Mouse (Mus musculus) limb, embryonic 12.5 days (tissue): ENCODE measurements around the gene a. TPM values are rescaled to one million over a fixed set of nuclear protein-coding genes. Genes with fewer than 3 reads are reported as not detected.

Source experiments
- ATAC-seq: fragments of 200-750 bp; cut with Nextera tagmentation; 2 replicates; pipeline ENCODE4 v1.8.0; 2017; ENCODE audit warnings: low read depth, moderate TSS enrichment; ENCODE audit not compliant: insufficient number of reproducible peaks, insufficient read depth, low FRiP score, low TSS enrichment
- H3K27ac ChIP-seq: fragments of 300-500 bp; sonication (generic); 2 replicates; pipeline ENCODE4 v1.5.1; 2016; ENCODE audit warnings: mild to moderate bottlenecking, moderate library complexity
- H3K27me3 ChIP-seq: fragments of 300-500 bp; sonication (generic); 2 replicates; pipeline ENCODE4 v1.6.1; 2016; ENCODE audit warnings: mild to moderate bottlenecking, moderate library complexity
- H3K36me3 ChIP-seq: fragments of 300-500 bp; sonication (generic); 2 replicates; pipeline ENCODE4 v1.6.1; 2016; ENCODE audit warnings: mild to moderate bottlenecking, moderate library complexity
- H3K4me1 ChIP-seq: fragments of 300-500 bp; sonication (generic); replicated peaks from 2 replicates; pipeline ENCODE4 v1.6.1; 2016
- H3K4me2 ChIP-seq: fragments of 300-500 bp; sonication (generic); 2 replicates; pipeline ENCODE4 v1.6.1; 2016; ENCODE audit warnings: mild to moderate bottlenecking, moderate library complexity
- H3K4me3 ChIP-seq: fragments of 300-500 bp; sonication (generic); replicated peaks from 2 replicates; pipeline ENCODE4 v1.5.1; 2016; ENCODE audit warnings: mild to moderate bottlenecking
- H3K9ac ChIP-seq: fragments of 300-500 bp; sonication (generic); replicated peaks from 2 replicates; pipeline ENCODE4 v1.6.1; 2016; ENCODE audit warnings: mild to moderate bottlenecking, moderate library complexity
- H3K9me3 ChIP-seq: fragments of 300-500 bp; sonication (generic); 2 replicates; pipeline ENCODE4 v1.6.1; 2016; ENCODE audit warnings: mild to moderate bottlenecking, moderate library complexity
- WGBS: fragments of 180-500 bp; shearing (Covaris S2); methylation state at CpG from one replicate; pipeline ENCODE4 v1.1.7; 2016; 5-methylcytosine and 5-hydroxymethylcytosine counted together
- polyA plus RNA-seq: library from polyadenylated mRNA; unstranded; fragments of >200 nt; fragmentation: Nextera tagmentation; extraction: Ambion mirVana; gene quantifications from 2 replicates; pipeline ENCODE4 v1.2.1, GENCODE M21; 2016

a gene
- polyA plus RNA-seq, 1 experiment from 2014 or later = 10.9 TPM

DNA sequence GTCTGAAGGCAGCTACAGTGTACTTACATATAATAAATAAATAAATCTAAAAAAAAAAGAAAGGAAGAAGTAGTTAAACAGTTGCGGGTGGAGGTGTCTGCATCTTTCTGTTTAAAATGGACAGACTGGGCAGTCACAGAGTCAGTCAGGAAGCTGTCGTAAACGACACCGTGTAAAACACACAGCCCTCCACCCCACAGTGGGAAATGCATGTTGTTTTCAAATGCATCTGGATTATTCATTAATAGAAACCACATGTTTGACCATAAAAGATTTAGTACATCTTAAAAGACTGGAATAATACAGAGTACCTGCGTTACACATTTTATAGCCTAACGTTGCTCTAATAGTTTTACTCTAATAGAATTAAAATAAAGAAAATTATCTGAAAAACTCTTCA lies 135.6 kb downstream of the a start:
- H3K4me1 ChIP-seq = peaks cover 34% of the 10 kb centered on the region
- H3K4me2 ChIP-seq = no peak overlapping the region
- H3K27me3 ChIP-seq = peaks cover 11% of the 10 kb centered on the region
- no peaks in the 10 kb centered on the region for H3K36me3 ChIP-seq
- no peak overlapping the region for H3K9ac ChIP-seq
- no peak overlapping the region for H3K4me3 ChIP-seq
- no peaks in the 10 kb centered on the region for H3K9me3 ChIP-seq
- WGBS = 17% methylated on average over 6 of the region's 6 CpGs
- ATAC-seq = peak; percentile 80
- no peak overlapping the region for H3K27ac ChIP-seq

DNA sequence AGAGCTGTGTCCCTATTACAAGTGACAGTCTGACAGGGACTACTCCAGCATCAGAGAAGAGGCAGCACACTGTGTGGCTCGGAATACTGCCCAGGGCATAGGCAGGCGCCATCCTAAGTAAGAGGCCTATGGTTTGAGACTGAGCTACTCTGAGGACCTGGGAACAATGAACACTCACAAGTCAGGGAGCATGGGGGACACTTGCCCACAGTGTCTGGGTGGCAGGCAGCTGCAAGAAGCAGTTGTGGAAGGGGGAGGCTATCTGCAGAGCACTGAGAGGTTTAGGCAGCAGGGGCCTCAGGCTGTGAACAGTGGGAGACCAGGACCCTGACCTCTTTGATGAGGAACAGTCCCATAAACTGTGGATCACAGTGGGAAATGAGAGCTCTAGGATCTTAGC lies 137.1 kb downstream of the a start:
- Histone ChIP-seq H3K4me3 (no peak overlapping the region), H3K4me1 (peaks cover 37% of the 10 kb centered on the region), H3K4me2 (no peak overlapping the region), H3K9me3 (no peaks in the 10 kb centered on the region), H3K9ac (no peak overlapping the region; the same call in 1 of the 2 replicates), H3K27me3 (peaks cover 13% of the 10 kb centered on the region), H3K36me3 (no peaks in the 10 kb centered on the region), H3K27ac (peak overlapping the region; percentile 71; the same call in 1 of the 2 replicates)
- 19% methylated on average over 2 of the region's 2 CpGs for WGBS
- ATAC-seq = peak; percentile 53; the same call in 1 of the 2 replicates

DNA sequence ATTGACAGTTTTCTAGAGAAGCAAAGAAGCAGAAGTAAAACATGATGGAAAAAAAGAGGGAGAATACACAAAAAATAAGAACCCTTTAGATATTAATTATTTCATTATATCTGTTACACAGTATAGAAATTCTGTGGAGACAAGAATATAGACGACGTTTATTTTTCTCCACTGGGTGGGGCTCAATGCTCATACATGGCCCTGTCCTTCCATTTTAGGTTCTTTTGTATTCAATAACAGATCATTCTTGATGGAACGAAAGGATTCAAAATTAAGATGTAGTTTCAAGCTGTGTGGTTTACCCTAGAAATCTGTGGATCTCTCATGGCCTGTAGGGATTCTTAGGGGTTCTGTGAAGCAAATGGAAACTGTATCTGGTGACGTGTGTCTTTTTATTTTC lies 142.7 kb downstream of the a start:
- no peak for ATAC-seq
- Histone ChIP-seq H3K27ac (no peak overlapping the region), H3K36me3 (no peaks in the 10 kb centered on the region), H3K9me3 (no peaks in the 10 kb centered on the region), H3K27me3 (peaks cover 12% of the 10 kb centered on the region), H3K4me2 (no peak overlapping the region), H3K9ac (no peak overlapping the region), H3K4me1 (peaks cover 23% of the 10 kb centered on the region), H3K4me3 (no peak overlapping the region)
- 60% methylated on average over 4 of the region's 4 CpGs for WGBS

DNA sequence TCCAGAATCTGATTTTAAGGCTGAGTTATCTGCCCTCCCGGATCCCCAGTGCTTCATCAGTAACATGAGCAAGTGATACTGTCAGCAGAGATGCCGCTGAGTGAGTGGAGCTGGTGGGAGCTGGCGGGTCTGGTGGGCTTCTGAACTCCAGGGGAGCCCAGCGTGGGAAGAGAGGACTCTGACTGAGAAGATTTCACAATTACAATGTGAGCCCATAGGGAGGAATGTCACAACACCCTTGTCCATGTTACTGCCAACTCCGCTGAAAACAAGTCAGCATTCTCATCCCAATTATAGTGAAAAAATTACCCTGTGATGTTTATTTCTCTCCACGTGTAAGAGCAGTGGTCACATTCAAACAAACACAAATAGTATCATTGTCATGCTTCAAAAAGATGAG lies 144.9 kb downstream of the a start:
- Histone ChIP-seq H3K4me1 (peaks cover 24% of the 10 kb centered on the region), H3K4me3 (no peak overlapping the region), H3K27me3 (peaks cover 12% of the 10 kb centered on the region), H3K9ac (no peak overlapping the region), H3K27ac (no peak overlapping the region), H3K36me3 (no peaks in the 10 kb centered on the region), H3K4me2 (no peak overlapping the region), H3K9me3 (no peaks in the 10 kb centered on the region)
- no peak for ATAC-seq
- WGBS = 72% methylated on average over 6 of the region's 6 CpGs

DNA sequence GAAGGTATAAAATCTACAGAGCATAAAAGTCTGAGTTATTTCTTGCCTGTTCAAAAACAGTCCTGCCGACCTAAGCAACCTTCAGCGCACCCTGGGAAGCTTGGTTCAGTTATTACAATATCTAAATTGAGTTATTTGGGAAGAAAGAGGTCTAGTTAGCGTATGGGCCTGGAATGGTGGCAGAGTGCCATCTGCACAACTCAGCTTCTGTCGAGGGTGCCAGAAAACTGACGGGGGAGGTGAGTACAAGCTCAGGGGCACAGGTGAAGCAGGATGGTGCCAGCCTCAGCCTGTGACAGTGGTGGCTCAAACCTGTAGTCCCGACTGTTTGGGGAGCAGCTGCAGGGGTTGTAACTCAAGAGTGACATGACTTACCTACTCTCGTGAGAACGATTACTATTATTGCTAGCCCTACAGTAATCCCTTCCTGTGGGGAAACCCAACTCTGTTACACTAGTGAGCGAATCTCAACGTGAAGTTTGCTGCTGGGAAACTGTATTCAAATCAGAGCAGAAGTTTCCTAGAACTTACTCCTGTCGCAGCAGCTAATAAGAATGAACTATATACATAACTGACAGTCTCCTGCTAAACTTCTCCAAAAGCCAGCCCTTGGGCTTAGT lies 145.4 kb downstream of the a start:
- Histone ChIP-seq H3K36me3 (no peaks in the 10 kb centered on the region), H3K4me1 (peaks cover 25% of the 10 kb centered on the region), H3K27me3 (peaks cover 8% of the 10 kb centered on the region), H3K9ac (no peak overlapping the region), H3K27ac (no peak overlapping the region), H3K4me2 (no peak overlapping the region), H3K4me3 (no peak overlapping the region), H3K9me3 (no peaks in the 10 kb centered on the region)
- ATAC-seq = no peak
- 72% methylated on average over 11 of the region's 11 CpGs for WGBS

DNA sequence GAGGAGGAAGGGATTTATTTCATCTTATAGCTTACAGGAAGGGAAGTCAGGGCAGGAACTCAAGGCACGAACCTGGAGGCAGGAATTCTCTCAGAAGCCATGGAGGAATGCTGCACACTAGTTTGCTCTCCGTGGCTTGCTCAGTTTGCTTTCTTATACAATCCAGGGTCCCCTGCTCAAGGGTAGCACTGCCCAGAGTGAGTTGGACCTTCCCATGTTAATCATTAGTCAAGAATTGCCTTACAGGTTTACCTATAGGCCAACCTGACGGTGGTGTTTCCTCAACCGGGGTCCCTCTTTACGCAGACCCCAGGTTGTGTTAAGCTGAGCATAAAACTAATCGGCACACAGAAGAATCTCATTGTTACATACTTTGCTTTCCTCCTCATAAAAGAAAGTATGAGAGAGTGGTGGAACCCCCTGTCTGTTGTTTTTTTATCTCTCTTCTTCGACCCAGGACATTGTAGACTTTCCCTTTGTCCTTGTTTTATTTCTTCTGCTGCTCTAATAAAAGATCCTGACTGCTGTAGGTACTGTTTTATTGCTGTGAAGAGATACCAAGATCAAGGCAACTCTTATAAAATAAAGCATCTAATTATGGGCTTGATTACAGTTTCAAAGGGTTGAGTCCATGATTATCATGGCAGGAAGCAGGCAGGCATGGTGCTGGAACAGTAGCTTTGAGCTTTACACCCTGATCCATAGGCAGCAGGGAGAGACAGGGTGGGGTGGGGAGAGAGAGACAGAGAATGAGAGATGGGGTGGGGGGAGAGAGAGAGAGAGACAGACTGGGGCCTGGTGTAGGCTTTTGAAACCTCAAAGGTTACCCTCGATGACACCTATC lies 146.6 kb downstream of the a start:
- WGBS = 82% methylated on average over 8 of the region's 8 CpGs
- H3K9me3 ChIP-seq = no peaks in the 10 kb centered on the region
- no peaks in the 10 kb centered on the region for H3K36me3 ChIP-seq
- no peak overlapping the region for H3K4me2 ChIP-seq
- no peak for ATAC-seq
- no peak overlapping the region for H3K4me3 ChIP-seq
- no peak overlapping the region for H3K9ac ChIP-seq
- peaks cover 3% of the 10 kb centered on the region for H3K27me3 ChIP-seq
- peaks cover 30% of the 10 kb centered on the region for H3K4me1 ChIP-seq
- no peak overlapping the region for H3K27ac ChIP-seq

DNA sequence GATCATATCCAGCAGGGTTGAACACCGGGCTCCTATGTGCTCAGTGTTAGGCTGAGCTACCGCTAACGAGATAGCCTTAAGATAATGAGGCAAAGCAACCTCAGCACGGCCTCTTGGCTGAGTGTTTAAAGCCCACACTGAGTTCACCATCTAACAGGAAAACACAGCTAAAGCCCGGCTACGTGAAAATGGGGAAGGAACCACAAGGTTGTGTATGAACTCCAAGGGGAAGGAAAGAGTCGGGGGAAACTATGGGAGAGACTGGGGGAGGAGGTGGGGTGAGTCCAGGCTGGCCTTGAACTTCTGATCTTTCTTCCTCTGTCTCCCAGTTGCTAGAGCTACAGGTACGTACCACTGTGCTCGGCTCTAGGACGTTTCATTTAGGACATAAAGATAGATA lies 150.8 kb downstream of the a start:
- Histone ChIP-seq H3K9me3 (no peaks in the 10 kb centered on the region), H3K9ac (no peak overlapping the region), H3K36me3 (no peaks in the 10 kb centered on the region), H3K4me1 (peaks cover 21% of the 10 kb centered on the region), H3K27me3 (peaks cover 2% of the 10 kb centered on the region), H3K4me3 (no peak overlapping the region), H3K4me2 (no peak overlapping the region), H3K27ac (no peak overlapping the region)
- WGBS = 29% methylated on average over 10 of the region's 10 CpGs
- no peak for ATAC-seq

DNA sequence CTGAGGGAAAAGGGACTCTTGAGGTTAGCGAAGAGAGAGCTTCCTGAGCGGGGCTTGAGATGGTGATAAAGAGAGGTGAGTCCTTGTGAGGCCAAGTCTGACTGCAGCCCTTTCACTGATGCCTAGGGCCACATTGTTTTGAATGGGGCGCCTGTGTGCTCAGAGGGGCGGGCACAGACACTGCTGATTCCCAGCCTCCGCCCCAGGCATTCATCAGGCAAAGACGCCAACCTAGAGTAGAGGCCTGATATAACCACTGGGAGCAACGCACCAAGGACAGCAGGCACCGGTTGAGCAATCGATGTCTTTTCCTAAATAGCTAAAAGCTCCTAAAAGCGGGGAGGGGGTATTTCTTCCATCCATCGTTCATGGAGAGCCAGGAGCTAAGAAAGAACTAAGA lies 151.3 kb downstream of the a start:
- 0 out of 2 replicates have a peak overlapping the region, but pooled peaks have one; percentile 41 for H3K27ac ChIP-seq
- H3K36me3 ChIP-seq = no peaks in the 10 kb centered on the region
- WGBS = 44% methylated on average over 11 of the region's 11 CpGs
- H3K4me2 ChIP-seq = peak overlapping the region; percentile 37
- H3K27me3 ChIP-seq = peaks cover 2% of the 10 kb centered on the region
- H3K4me3 ChIP-seq = peak overlapping the region; percentile 17; the same call in 1 of the 2 replicates
- H3K9me3 ChIP-seq = no peaks in the 10 kb centered on the region
- H3K4me1 ChIP-seq = peaks cover 21% of the 10 kb centered on the region
- no peak overlapping the region for H3K9ac ChIP-seq
- no peak for ATAC-seq

DNA sequence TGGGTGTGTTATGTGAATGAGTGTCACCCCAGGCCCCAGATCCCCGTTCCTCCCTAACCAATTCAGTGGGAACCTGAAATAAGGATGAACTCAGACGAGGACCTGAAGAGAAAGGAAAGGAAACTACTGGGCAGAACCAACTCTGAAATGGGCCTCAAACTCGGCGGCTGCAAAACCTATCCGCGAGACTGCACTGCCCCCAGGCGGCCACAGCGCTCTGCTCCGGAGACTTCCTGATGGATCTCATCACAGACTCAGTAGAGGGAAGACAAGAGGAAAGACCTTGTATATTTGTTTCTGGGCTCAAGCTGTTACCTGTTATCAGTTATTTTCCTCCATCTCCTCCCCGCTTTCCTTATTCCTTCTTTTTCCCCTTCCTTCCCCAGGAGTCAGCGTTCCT lies 151.9 kb downstream of the a start:
- peak overlapping the region; percentile 17; the same call in 1 of the 2 replicates for H3K4me3 ChIP-seq
- H3K4me2 ChIP-seq = peak overlapping the region; percentile 37
- peaks cover 21% of the 10 kb centered on the region for H3K4me1 ChIP-seq
- no peak for ATAC-seq
- no peaks in the 10 kb centered on the region for H3K9me3 ChIP-seq
- no peaks in the 10 kb centered on the region for H3K36me3 ChIP-seq
- peaks cover 4% of the 10 kb centered on the region for H3K27me3 ChIP-seq
- H3K9ac ChIP-seq = no peak overlapping the region
- WGBS = 7% methylated on average over 11 of the region's 11 CpGs
- H3K27ac ChIP-seq = 0 out of 2 replicates have a peak overlapping the region, but pooled peaks have one; percentile 41

DNA sequence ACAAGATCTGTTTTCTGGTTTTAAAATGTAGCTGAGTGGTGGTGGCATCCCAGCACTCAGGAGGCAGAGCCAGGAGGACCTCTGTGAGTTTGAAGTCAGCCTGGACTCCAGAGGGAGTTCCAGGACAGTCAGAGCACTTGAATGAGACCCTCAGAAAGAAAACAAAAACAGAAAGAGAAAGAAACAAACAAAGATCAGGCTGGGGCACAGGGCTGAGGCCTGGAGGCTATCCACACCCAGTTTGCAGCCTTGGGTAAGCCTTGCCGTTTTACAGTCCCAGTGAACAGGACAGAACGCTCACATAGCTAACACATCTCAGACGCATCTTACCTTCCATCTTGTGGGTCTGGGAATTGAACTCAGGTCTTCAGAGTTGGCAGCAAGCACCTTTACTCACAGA lies 155.7 kb downstream of the a start:
- WGBS = 93% methylated on average over 3 of the region's 3 CpGs
- Histone ChIP-seq H3K9me3 (no peaks in the 10 kb centered on the region), H3K27me3 (peaks cover 13% of the 10 kb centered on the region), H3K4me3 (no peak overlapping the region), H3K4me1 (peaks cover 33% of the 10 kb centered on the region), H3K4me2 (no peak overlapping the region), H3K36me3 (no peaks in the 10 kb centered on the region), H3K9ac (no peak overlapping the region), H3K27ac (no peak overlapping the region)
- no peak for ATAC-seq

DNA sequence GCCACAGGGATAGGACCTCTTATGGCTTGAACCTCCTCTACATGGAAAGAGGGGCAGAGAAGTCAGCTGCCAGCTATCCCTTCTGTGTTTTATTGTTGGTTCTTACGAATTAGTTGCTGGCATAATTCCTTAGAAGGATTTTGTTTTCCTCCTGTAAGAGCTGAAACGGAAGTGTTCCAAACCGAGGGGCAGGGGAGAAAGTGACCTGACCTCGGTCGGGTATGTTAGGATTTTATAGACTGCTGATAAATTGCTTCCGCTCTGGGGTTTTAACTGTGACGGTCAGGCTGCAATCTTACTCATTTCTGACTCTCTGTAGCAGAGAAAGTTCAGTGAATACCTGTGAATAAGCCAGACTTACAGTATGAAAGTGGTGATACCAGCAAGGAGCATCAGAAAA lies 158.2 kb downstream of the a start:
- Histone ChIP-seq H3K27ac (no peak overlapping the region), H3K36me3 (no peaks in the 10 kb centered on the region), H3K9ac (no peak overlapping the region), H3K4me3 (no peak overlapping the region), H3K4me2 (no peak overlapping the region), H3K27me3 (peaks cover 10% of the 10 kb centered on the region), H3K4me1 (peaks cover 25% of the 10 kb centered on the region), H3K9me3 (no peaks in the 10 kb centered on the region)
- no peak for ATAC-seq
- WGBS = 6% methylated on average over 7 of the region's 7 CpGs
